ENCODE assay signal across 25 mouse cellular contexts in genomic region chr19:24042387-24042786, GRCm38 (mm10). TPM values are rescaled to one million over a fixed set of nuclear protein-coding genes. Genes with fewer than 3 reads are reported as not detected.
"Had no signal": no experiment of that assay in that cellular context is flagged by ENCODE, and none has a peak within 500 bp of the region (broad histone marks: within the 10 kb centered on the region; RNA-seq: fewer than 3 reads in every experiment).

No protein-coding gene starts in this region.

- DNase-seq: forebrain, postnatal 0 days; gastrocnemius, postnatal 14 days; gastrocnemius, postnatal 36 days; heart, adult 18-20 months; heart, postnatal 14 days; heart, postnatal 36 days; kidney, adult 11 months; kidney, adult 2 months; kidney, adult 9 months; kidney, postnatal 14 days; kidney, postnatal 36 days; layer of hippocampus, adult 9-11 months; layer of hippocampus, postnatal 36 days; left cerebral cortex, postnatal 4 days had no signal

- H3K9ac ChIP-seq: forebrain, postnatal 0 days; heart, embryonic 13.5 days; heart, embryonic 15.5 days; hindbrain, embryonic 14.5 days; intestine, embryonic 15.5 days; kidney, embryonic 15.5 days; limb, embryonic 13.5 days; limb, embryonic 15.5 days had no signal

- H3K27ac ChIP-seq: heart, embryonic 13.5 days; heart, embryonic 15.5 days; hindbrain, embryonic 14.5 days; intestine, embryonic 15.5 days; kidney, embryonic 15.5 days; kidney, postnatal 0 days; limb, embryonic 13.5 days; limb, embryonic 15.5 days had no signal

- H3K27me3 ChIP-seq: heart, embryonic 13.5 days; heart, embryonic 15.5 days; intestine, embryonic 15.5 days; kidney, embryonic 15.5 days; limb, embryonic 13.5 days; limb, embryonic 15.5 days had no signal

- H3K4me1 ChIP-seq: intestine, embryonic 15.5 days; kidney, embryonic 15.5 days; limb, embryonic 13.5 days; limb, embryonic 15.5 days had no signal

- H3K4me3 ChIP-seq: heart, embryonic 13.5 days; heart, embryonic 15.5 days; intestine, embryonic 15.5 days; kidney, embryonic 15.5 days; limb, embryonic 13.5 days; limb, embryonic 15.5 days had no signal

- ATAC-seq: forebrain, postnatal 0 days; hindbrain, embryonic 16.5 days; inflammation-experienced regulatory T-cells, adult 6 months; intestine, embryonic 15.5 days had no signal

- H3K4me2 ChIP-seq: heart, embryonic 11.5 days; heart, embryonic 13.5 days; heart, embryonic 15.5 days; hindbrain, embryonic 14.5 days; intestine, embryonic 15.5 days; kidney, embryonic 15.5 days; limb, embryonic 13.5 days; limb, embryonic 15.5 days had no signal

- H3K9me3 ChIP-seq: heart, embryonic 13.5 days; heart, embryonic 15.5 days; intestine, embryonic 15.5 days; kidney, embryonic 15.5 days; limb, embryonic 13.5 days; limb, embryonic 15.5 days had no signal

- H3K36me3 ChIP-seq: heart, embryonic 13.5 days; heart, embryonic 15.5 days; intestine, embryonic 15.5 days; kidney, embryonic 15.5 days; limb, embryonic 13.5 days; limb, embryonic 15.5 days had no signal

RNA-seq across cellular contexts. Expression of gene Fam189a2, which starts 11.6 kb away (rescaled TPM):
- polyA plus RNA-seq: inflammation-experienced regulatory T-cells, adult 6 months had no signal
